Mouse (Mus musculus) right cerebral cortex, postnatal 25 days (tissue): ENCODE results near the gene Fry.
A peak's percentile ranks its signal among the peaks of the same experiment; 100 is the strongest.

ENCODE experiments used
- DNase-seq: peaks from one replicate; pipeline ENCODE4 v3.0.0; 2022

The Fry gene

GRCm38 (mm10) chr5:150131166-150131565 is 12.7 kb downstream of the Fry start:
- no peak for DNase-seq

GRCm38 (mm10) chr5:150134651-150135050 is 16.2 kb downstream of the Fry start:
- DNase-seq = no peak

- no peak for DNase-seq
These were observed 17.1 kb downstream of the Fry start for GRCm38 (mm10) chr5:150135529-150135928.

- no peak for DNase-seq
These were observed 19.5 kb downstream of the Fry start for GRCm38 (mm10) chr5:150137772-150138451.

DNA sequence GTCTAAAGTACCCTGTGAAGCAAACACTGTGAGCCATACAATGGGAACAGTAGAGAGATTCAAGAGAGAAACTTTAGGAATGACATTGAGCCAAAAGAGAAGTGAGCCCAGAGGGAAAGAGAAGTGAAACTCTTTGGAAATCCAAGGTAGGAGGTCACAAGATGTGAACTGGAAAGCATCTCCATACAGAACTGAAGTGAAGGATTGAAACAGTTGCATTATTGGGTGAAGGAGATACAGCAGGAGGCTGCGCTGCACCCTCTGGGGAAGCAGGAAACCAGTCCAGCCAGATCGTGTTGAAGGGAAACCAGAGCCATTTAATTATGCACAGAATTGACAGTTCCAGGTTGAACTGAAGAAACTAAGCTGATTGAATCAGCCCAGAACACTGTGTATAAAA is 22.1 kb downstream of the Fry start:
- DNase-seq = no peak

DNA sequence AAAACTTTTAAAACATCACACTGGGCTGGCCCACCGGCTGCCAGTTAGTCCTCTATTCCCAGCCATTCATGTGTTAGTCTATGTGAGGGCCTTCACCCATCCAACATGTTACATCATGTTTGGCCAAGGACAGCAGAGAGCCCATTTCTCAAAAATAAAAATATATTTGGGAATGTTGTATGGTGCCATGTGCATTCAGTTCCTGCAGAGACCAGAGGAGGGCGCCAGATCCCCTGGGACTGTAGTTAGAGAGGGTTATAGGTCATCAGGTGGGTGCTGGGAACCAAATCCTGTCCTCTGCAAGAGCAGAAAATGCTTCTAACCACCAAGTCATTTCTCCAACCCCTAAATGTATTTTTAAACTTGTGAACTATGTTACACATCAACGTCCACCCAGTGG is 27.5 kb downstream of the Fry start:
- DNase-seq = no peak

- no peak for DNase-seq
These were observed 28.2 kb downstream of the Fry start for GRCm38 (mm10) chr5:150146612-150147011.

- no peak for DNase-seq
These were observed 31.3 kb downstream of the Fry start for GRCm38 (mm10) chr5:150149725-150150124.

DNA sequence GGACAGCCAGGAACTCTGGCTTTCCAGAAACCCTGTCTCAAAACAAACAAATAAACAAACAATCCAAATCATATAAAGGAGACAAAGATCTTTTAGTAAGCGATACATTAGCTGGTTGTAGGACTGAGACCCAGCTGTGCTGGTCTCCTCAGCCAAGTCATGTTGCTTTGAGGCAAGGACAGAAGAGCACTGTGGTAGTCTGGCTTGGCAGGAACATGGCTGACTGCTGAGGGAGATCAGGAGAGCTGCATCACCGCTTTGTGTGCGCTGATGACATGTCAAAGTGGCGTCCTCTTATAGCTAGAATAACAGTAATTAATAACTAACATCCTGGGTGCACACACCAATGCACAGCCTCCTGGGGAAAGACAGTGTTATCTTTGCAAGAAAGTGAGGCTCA is 32.5 kb downstream of the Fry start:
- no peak for DNase-seq

- no peak for DNase-seq
These were observed 33.8 kb downstream of the Fry start for GRCm38 (mm10) chr5:150152071-150152879.

DNA sequence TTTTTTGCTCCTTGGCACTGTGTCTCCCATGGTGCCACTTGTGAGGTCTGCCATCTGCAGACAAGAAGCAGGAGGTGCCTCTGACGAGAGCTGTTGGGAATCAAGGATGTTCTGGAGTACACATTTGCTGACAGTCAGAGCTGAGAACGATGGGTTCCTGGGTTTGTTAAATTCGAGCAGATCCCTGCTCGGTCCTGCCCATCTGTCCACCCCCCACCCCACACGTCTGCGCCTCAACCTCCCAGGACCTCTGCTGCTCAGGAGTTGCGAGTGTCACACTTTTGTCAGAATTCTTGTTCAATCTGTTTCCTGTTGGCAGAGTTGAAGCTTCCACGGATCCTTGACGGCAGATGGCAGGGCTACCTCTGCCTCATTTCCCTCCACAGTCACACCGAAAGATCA is 34.4 kb downstream of the Fry start:
- no peak for DNase-seq

GRCm38 (mm10) chr5:150155388-150155787 is 36.9 kb downstream of the Fry start:
- no peak for DNase-seq

DNA sequence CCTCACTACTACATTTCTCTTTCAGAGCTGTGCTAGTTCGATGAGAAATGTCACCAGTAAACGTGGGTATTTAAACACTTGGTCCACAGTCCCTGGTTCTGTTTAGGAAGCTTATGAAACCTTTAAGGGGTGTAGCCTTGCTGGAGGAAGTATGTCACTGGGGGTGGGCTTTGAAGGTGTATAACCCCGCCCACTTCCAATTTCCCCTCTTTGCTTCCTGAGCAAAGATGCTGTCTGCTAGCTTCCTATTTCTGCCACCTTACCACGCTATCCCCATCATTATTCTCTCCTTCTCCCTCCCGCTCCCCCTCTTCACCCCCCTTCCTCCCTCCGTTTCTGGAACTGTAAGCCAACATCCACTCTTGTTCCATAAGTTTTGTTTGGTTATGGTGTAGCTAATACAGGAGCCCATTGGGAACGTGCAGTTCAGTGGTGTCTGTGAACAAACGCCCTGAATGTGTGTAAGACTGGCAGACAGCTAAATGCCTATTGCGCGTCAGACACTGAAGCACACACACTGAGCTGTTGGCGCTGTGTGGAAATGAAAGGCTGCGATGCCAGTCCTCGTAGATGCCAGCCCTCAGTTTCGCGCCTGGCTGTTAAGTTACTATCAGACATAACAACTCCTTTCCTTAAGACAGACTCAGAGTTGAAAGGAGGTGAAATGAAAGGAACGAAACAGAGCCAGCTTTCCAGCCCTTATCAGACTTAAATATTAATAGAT is 37.8 kb downstream of the Fry start:
- no peak for DNase-seq

DNA sequence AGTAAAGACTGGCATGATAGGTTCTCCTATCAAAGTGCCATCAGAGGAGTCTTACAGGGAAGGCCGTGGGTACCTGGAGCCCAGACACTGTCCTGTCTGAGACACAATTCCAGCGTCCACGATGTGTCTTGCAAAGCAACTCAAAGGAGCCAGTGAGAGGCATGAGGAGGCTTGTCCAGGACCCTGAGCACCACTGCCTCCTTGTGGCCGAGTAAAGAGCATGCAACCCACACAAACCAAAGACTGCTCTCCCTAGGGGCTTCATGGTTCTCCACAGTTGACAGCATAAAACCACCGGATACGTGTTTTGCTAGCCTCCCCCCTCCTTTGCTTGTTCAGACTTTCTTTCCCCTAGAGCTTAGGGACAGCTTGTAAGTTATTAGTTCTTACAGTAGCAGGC is 39.2 kb downstream of the Fry start:
- DNase-seq = no peak

GRCm38 (mm10) chr5:150159151-150159550 is 40.7 kb downstream of the Fry start:
- DNase-seq = no peak

GRCm38 (mm10) chr5:150161193-150161592 is 42.7 kb downstream of the Fry start:
- DNase-seq = no peak

DNA sequence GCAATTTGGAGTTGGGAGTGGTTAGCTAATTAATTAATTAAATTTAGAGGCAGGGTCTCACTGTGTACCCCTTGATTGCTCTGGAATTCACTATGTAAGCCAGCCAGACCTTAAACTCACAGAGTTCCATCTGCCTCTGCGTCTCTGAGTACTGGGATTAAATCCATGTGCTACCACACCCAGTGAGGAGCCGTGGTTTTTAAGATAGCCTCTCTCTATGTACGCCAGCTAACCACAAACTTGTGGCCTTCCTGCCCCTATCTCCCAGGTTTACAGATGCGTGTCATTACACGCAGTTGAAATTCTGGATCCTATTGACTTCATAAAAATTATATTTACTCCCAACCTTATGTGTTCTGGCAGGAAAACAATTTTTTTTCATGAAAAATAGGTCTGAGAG is 43.5 kb downstream of the Fry start:
- no peak for DNase-seq

GRCm38 (mm10) chr5:150164671-150165070 is 46.2 kb downstream of the Fry start:
- no peak for DNase-seq

- DNase-seq = no peak
These were observed 48.4 kb downstream of the Fry start for GRCm38 (mm10) chr5:150166811-150167210.

DNA sequence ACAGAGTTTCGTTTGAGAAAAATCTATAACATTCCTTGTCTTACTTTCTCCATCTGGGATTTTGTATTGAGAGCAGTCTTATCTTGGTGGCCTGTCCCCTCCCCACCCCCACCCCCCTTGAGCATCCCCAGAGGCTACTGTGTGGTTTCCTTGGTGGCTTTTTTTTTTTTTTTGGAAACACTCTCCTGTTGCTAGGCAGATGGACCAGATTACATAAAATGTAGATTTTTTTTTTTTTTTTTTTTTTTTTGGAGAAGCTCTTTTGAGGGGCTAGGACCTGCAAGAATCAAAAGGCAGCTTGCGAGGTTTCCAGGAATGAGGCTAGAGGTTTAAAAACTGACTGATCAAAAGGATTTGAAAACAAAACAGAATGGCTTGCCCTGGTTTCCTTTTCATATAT is 48.8 kb downstream of the Fry start:
- DNase-seq = no peak

GRCm38 (mm10) chr5:150168712-150169111 is 50.3 kb downstream of the Fry start:
- DNase-seq = peak; percentile 50

DNA sequence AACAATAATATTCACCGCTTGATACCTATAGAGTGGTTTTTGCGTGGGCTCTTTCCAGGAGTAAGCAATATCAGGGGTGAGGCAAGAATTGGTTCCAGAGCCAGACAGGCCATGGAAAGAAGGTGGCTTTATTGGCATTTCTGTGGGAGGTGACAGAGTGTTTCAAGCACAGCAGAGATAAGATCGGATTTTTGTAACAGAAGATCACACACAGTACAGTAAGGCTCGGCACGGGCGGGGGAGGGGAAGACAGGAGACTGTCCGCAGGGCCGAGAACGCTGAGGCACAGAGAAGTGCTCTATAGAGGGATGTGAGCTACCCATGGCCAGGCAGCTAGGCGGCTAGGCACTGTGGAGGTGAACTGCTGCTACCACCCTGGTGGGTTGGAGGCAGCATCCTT is 53.1 kb downstream of the Fry start:
- no peak for DNase-seq

GRCm38 (mm10) chr5:150173869-150174268 is 55.4 kb downstream of the Fry start:
- no peak for DNase-seq

- no peak for DNase-seq
These were observed 56.5 kb downstream of the Fry start for GRCm38 (mm10) chr5:150174950-150175349.
